Mouse (Mus musculus) neural tube, embryonic 13.5 days (tissue): Measurements from ENCODE around the gene 1700029J07Rik. TPM values are rescaled to one million over a fixed set of nuclear protein-coding genes. Genes with fewer than 3 reads are reported as not detected.

Experiments
- ATAC-seq: fragments of 200-750 bp; cut with Nextera tagmentation; 2 replicates; pipeline ENCODE4 v1.8.0; 2017; ENCODE audit warnings: low read depth, mild to moderate bottlenecking, moderate TSS enrichment, moderate library complexity
- H3K27ac ChIP-seq: fragments of 300-500 bp; sonication (generic); replicated peaks from 2 replicates; pipeline ENCODE4 v1.5.1; 2015; ENCODE audit warnings: moderate library complexity, mild to moderate bottlenecking, inconsistent platforms
- H3K27me3 ChIP-seq: fragments of 300-500 bp; sonication (generic); 2 replicates; pipeline ENCODE4 v1.6.1; 2015; ENCODE audit warnings: mild to moderate bottlenecking, inconsistent platforms
- H3K36me3 ChIP-seq: fragments of 300-500 bp; sonication (generic); 2 replicates; pipeline ENCODE4 v1.6.1; 2015; ENCODE audit warnings: mild to moderate bottlenecking, inconsistent platforms
- H3K4me1 ChIP-seq: fragments of 300-500 bp; sonication (generic); replicated peaks from 2 replicates; pipeline ENCODE4 v1.6.1; 2015; ENCODE audit warnings: inconsistent platforms
- H3K4me2 ChIP-seq: fragments of 300-500 bp; sonication (generic); 2 replicates; pipeline ENCODE4 v1.6.1; 2015; ENCODE audit warnings: inconsistent platforms, mild to moderate bottlenecking, moderate library complexity
- H3K4me3 ChIP-seq: fragments of 300-500 bp; sonication (generic); 2 replicates; pipeline ENCODE4 v1.5.1; 2015; ENCODE audit warnings: mild to moderate bottlenecking, inconsistent platforms
- H3K9ac ChIP-seq: fragments of 300-500 bp; sonication (generic); 2 replicates; pipeline ENCODE4 v1.6.1; 2015; ENCODE audit warnings: moderate library complexity, mild to moderate bottlenecking, inconsistent platforms
- H3K9me3 ChIP-seq: fragments of 300-500 bp; sonication (generic); 2 replicates; pipeline ENCODE4 v1.6.1; 2016; ENCODE audit warnings: inconsistent platforms
- WGBS: fragments of 180-500 bp; shearing (Covaris S2); methylation state at CpG from one replicate; pipeline ENCODE4 v1.1.7; 2015; 5-methylcytosine and 5-hydroxymethylcytosine counted together
- polyA plus RNA-seq: library from polyadenylated mRNA; unstranded; fragments of >200 nt; fragmentation: Nextera tagmentation; extraction: Ambion mirVana; gene quantifications from 2 replicates; pipeline ENCODE4 v1.2.1, GENCODE M21; 2015

The 1700029J07Rik gene
- polyA plus RNA-seq, 1 experiment from 2014 or later: 3.9 TPM

- H3K4me1 ChIP-seq: peaks cover 8% of the 10 kb centered on the region; the same call in 1 of the 2 replicates
- peak within 1 kb of the TSS; percentile 57 for H3K4me2 ChIP-seq
- no peaks in the 10 kb centered on the region; the same call in 1 of the 2 replicates for H3K27me3 ChIP-seq
- H3K36me3 ChIP-seq: no peaks in the 10 kb centered on the region
- WGBS: 2% methylated on average over 23 of the region's 23 CpGs
- ATAC-seq: peak; percentile 89
- H3K27ac ChIP-seq: no peak within 1 kb of the TSS
- H3K9ac ChIP-seq: peak within 1 kb of the TSS; percentile 55
- no peaks in the 10 kb centered on the region for H3K9me3 ChIP-seq
- peak within 1 kb of the TSS; percentile 40 for H3K4me3 ChIP-seq
Measured at GRCm38 (mm10) chr8:45934582-45935014, 40.5 kb downstream of the 1700029J07Rik start, which contains the start of gene Ccdc110. TSS of gene Ccdc110 (plus strand) at chr8:45934619.

GRCm38 (mm10) chr8:45922116-45922515 is 52.9 kb downstream of the 1700029J07Rik start:
- no peaks in the 10 kb centered on the region for H3K27me3 ChIP-seq

GRCm38 (mm10) chr8:45920392-45920791 is 54.7 kb downstream of the 1700029J07Rik start:
- 95% methylated on average over 7 of the region's 7 CpGs for whole genome bisulfite sequencing
- no peaks in the 10 kb centered on the region for H3K36me3 ChIP-seq
- H3K9ac ChIP-seq: no peak overlapping the region
- H3K4me1 ChIP-seq: no peaks in the 10 kb centered on the region
- ATAC-seq: no peak
- no peak overlapping the region for H3K4me3 ChIP-seq
- no peak overlapping the region for H3K4me2 ChIP-seq
- H3K9me3 ChIP-seq: no peaks in the 10 kb centered on the region
- no peak overlapping the region for H3K27ac ChIP-seq
- no peaks in the 10 kb centered on the region for H3K27me3 ChIP-seq

More at GRCm38 (mm10) chr8:45922116-45922515, 52.9 kb downstream of the 1700029J07Rik start:
- H3K4me3 ChIP-seq: no peak overlapping the region
- H3K9me3 ChIP-seq: no peaks in the 10 kb centered on the region
- no peak overlapping the region for H3K9ac ChIP-seq
- no peaks in the 10 kb centered on the region for H3K4me1 ChIP-seq
- no peak overlapping the region for H3K4me2 ChIP-seq
- no peak overlapping the region for H3K27ac ChIP-seq
- no peaks in the 10 kb centered on the region for H3K36me3 ChIP-seq
- WGBS: 96% methylated on average over 7 of the region's 7 CpGs
- no peak for ATAC-seq

GRCm38 (mm10) chr8:45918891-45919290 is 56.2 kb downstream of the 1700029J07Rik start:
- H3K4me1 ChIP-seq: no peaks in the 10 kb centered on the region
- H3K27me3 ChIP-seq: no peaks in the 10 kb centered on the region
- H3K36me3 ChIP-seq: no peaks in the 10 kb centered on the region
- WGBS: 89% methylated on average over 15 of the region's 15 CpGs
- H3K9me3 ChIP-seq: no peaks in the 10 kb centered on the region
- H3K4me2 ChIP-seq: no peak overlapping the region
- no peak overlapping the region for H3K9ac ChIP-seq
- H3K4me3 ChIP-seq: no peak overlapping the region
- ATAC-seq: no peak
- H3K27ac ChIP-seq: no peak overlapping the region

- H3K4me3 ChIP-seq: no peak overlapping the region
- H3K27me3 ChIP-seq: no peaks in the 10 kb centered on the region
- no peak for ATAC-seq
- no peak overlapping the region for H3K4me2 ChIP-seq
- 78% methylated on average over 20 of the region's 20 CpGs for WGBS
- no peaks in the 10 kb centered on the region for H3K4me1 ChIP-seq
- no peaks in the 10 kb centered on the region for H3K9me3 ChIP-seq
- no peak overlapping the region for H3K9ac ChIP-seq
- no peaks in the 10 kb centered on the region for H3K36me3 ChIP-seq
- no peak overlapping the region for H3K27ac ChIP-seq
Measured at GRCm38 (mm10) chr8:45917040-45917679, 57.9 kb downstream of the 1700029J07Rik start.

- no peaks in the 10 kb centered on the region for H3K27me3 ChIP-seq
- ATAC-seq: no peak
- H3K4me1 ChIP-seq: no peaks in the 10 kb centered on the region
- H3K9me3 ChIP-seq: no peaks in the 10 kb centered on the region
- no peak overlapping the region for H3K4me2 ChIP-seq
- H3K36me3 ChIP-seq: no peaks in the 10 kb centered on the region
- H3K9ac ChIP-seq: no peak overlapping the region
- H3K27ac ChIP-seq: no peak overlapping the region
- WGBS: 92% methylated on average over 3 of the region's 3 CpGs
- H3K4me3 ChIP-seq: no peak overlapping the region
Measured at GRCm38 (mm10) chr8:45916496-45916895, 58.6 kb downstream of the 1700029J07Rik start.

GRCm38 (mm10) chr8:45913707-45914106 is 61.3 kb downstream of the 1700029J07Rik start:
- Histone ChIP-seq H3K36me3 (no peaks in the 10 kb centered on the region), H3K4me3 (no peak overlapping the region), H3K9ac (no peak overlapping the region), H3K27ac (no peak overlapping the region), H3K4me2 (no peak overlapping the region), H3K4me1 (peaks cover 3% of the 10 kb centered on the region), H3K27me3 (no peaks in the 10 kb centered on the region), H3K9me3 (no peaks in the 10 kb centered on the region)
- WGBS: 91% methylated on average over 11 of the region's 11 CpGs
- ATAC-seq: no peak

- no peak for ATAC-seq
Measured at GRCm38 (mm10) chr8:45906251-45906619, 68.8 kb downstream of the 1700029J07Rik start.

GRCm38 (mm10) chr8:45905591-45906250 is 69.3 kb downstream of the 1700029J07Rik start:
- Histone ChIP-seq H3K4me1 (peaks cover 8% of the 10 kb centered on the region), H3K9me3 (no peaks in the 10 kb centered on the region)
- WGBS: 69% methylated on average over 7 of the region's 7 CpGs

More at GRCm38 (mm10) chr8:45906251-45906619, 68.8 kb downstream of the 1700029J07Rik start:
- Histone ChIP-seq H3K27ac (no peak overlapping the region), H3K27me3 (no peaks in the 10 kb centered on the region), H3K4me1 (peaks cover 8% of the 10 kb centered on the region), H3K4me2 (no peak overlapping the region), H3K4me3 (no peak overlapping the region), H3K9me3 (no peaks in the 10 kb centered on the region), H3K36me3 (no peaks in the 10 kb centered on the region), H3K9ac (no peak overlapping the region)
- 76% methylated on average over 4 of the region's 4 CpGs for WGBS

GRCm38 (mm10) chr8:45903659-45904058 is 71.4 kb downstream of the 1700029J07Rik start:
- Histone ChIP-seq H3K4me2 (no peak overlapping the region), H3K9me3 (no peaks in the 10 kb centered on the region), H3K4me3 (no peak overlapping the region), H3K36me3 (no peaks in the 10 kb centered on the region), H3K27me3 (no peaks in the 10 kb centered on the region), H3K27ac (no peak overlapping the region), H3K4me1 (peaks cover 5% of the 10 kb centered on the region), H3K9ac (no peak overlapping the region)
- WGBS: 46% methylated on average over 3 of the region's 3 CpGs
- no peak for ATAC-seq

More at GRCm38 (mm10) chr8:45905591-45906250, 69.3 kb downstream of the 1700029J07Rik start:
- H3K4me2 ChIP-seq: no peak overlapping the region
- H3K4me3 ChIP-seq: no peak overlapping the region
- H3K9ac ChIP-seq: no peak overlapping the region
- no peaks in the 10 kb centered on the region for H3K36me3 ChIP-seq
- H3K27ac ChIP-seq: no peak overlapping the region
- H3K27me3 ChIP-seq: no peaks in the 10 kb centered on the region
- ATAC-seq: no peak
